Mouse (Mus musculus) neural tube, embryonic 13.5 days (tissue): ENCODE data around the gene Cpox. TPM values are rescaled to one million over a fixed set of nuclear protein-coding genes. Genes with fewer than 3 reads are reported as not detected.

Experiments used
- ATAC-seq: fragments of 200-750 bp; cut with Nextera tagmentation; 2 replicates; pipeline ENCODE4 v1.8.0; 2017; ENCODE audit warnings: low read depth, mild to moderate bottlenecking, moderate TSS enrichment, moderate library complexity
- H3K27ac ChIP-seq: fragments of 300-500 bp; sonication (generic); replicated peaks from 2 replicates; pipeline ENCODE4 v1.5.1; 2015; ENCODE audit warnings: moderate library complexity, mild to moderate bottlenecking, inconsistent platforms
- H3K27me3 ChIP-seq: fragments of 300-500 bp; sonication (generic); 2 replicates; pipeline ENCODE4 v1.6.1; 2015; ENCODE audit warnings: mild to moderate bottlenecking, inconsistent platforms
- H3K36me3 ChIP-seq: fragments of 300-500 bp; sonication (generic); 2 replicates; pipeline ENCODE4 v1.6.1; 2015; ENCODE audit warnings: mild to moderate bottlenecking, inconsistent platforms
- H3K4me1 ChIP-seq: fragments of 300-500 bp; sonication (generic); replicated peaks from 2 replicates; pipeline ENCODE4 v1.6.1; 2015; ENCODE audit warnings: inconsistent platforms
- H3K4me2 ChIP-seq: fragments of 300-500 bp; sonication (generic); 2 replicates; pipeline ENCODE4 v1.6.1; 2015; ENCODE audit warnings: inconsistent platforms, mild to moderate bottlenecking, moderate library complexity
- H3K4me3 ChIP-seq: fragments of 300-500 bp; sonication (generic); 2 replicates; pipeline ENCODE4 v1.5.1; 2015; ENCODE audit warnings: mild to moderate bottlenecking, inconsistent platforms
- H3K9ac ChIP-seq: fragments of 300-500 bp; sonication (generic); 2 replicates; pipeline ENCODE4 v1.6.1; 2015; ENCODE audit warnings: moderate library complexity, mild to moderate bottlenecking, inconsistent platforms
- H3K9me3 ChIP-seq: fragments of 300-500 bp; sonication (generic); 2 replicates; pipeline ENCODE4 v1.6.1; 2016; ENCODE audit warnings: inconsistent platforms
- WGBS: fragments of 180-500 bp; shearing (Covaris S2); methylation state at CpG from one replicate; pipeline ENCODE4 v1.1.7; 2015; 5-methylcytosine and 5-hydroxymethylcytosine counted together
- polyA plus RNA-seq: library from polyadenylated mRNA; unstranded; fragments of >200 nt; fragmentation: Nextera tagmentation; extraction: Ambion mirVana; gene quantifications from 2 replicates; pipeline ENCODE4 v1.2.1, GENCODE M21; 2015

Gene Cpox
- polyA plus RNA-seq, 1 experiment from 2014 or later = 15.4 TPM

DNA sequence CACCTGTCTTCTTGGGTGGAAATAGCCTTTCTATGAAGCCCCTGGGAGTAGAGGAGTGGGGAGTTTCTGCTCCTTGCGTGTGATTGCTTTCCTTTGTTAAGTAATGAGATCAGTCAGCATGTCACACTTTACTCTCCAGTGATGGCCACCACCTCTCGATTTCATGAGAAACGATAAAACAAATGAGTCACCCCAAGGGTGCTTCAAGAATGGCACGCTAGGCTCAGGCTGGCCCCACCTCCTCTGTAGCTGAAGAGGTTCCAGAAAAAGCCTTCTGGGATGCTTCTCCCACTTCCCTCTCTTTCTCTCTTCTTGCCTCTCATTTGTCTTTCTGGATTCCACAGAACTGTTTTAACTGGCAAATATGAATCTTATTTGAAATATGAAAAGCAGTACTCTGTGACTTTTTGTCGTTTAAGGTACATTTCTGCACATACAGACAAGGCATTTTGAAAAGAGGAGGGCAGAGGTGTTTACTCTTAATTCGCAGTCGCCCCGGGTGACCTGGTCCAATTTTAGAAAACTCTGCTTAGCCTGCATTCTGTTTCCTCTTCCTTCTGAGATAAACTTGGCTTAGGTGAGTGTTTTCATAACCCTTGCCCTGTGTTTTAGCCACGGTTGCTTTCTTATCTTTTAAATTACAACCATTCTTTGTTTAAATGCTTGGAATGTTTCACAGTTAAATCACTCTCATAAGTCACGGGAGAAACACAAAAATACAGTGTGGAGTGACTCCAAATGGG, 33.5 kb downstream of the Cpox start:
- Histone ChIP-seq H3K9me3 (no peaks in the 10 kb centered on the region), H3K36me3 (no peaks in the 10 kb centered on the region), H3K9ac (no peak overlapping the region), H3K4me3 (no peak overlapping the region), H3K4me1 (peaks cover 8% of the 10 kb centered on the region; the same call in 1 of the 2 replicates), H3K27me3 (no peaks in the 10 kb centered on the region), H3K4me2 (no peak overlapping the region), H3K27ac (no peak overlapping the region)
- WGBS = 45% methylated on average over 10 of the region's 10 CpGs
- no peak for ATAC-seq

DNA sequence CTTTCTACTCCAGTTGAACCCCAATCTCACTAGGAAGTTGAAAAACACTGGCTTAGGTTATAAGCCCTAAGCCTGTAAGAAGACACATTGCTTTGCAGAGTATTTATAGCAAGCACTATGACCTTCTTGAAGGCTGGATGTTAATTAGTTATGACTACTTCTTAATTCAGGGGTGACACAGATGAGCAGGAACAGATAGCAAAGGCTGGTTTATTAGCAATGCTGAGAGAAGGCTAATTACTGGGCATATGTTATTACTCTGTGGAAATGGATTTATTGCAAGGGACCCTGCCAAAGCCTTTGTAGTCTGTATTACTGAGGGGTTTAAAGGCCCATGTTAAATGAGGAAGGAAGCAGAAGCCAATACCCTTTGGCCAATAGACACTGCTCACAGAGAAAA, 34.9 kb downstream of the Cpox start:
- H3K4me1 ChIP-seq = peaks cover 8% of the 10 kb centered on the region; the same call in 1 of the 2 replicates
- H3K9ac ChIP-seq = no peak overlapping the region
- H3K9me3 ChIP-seq = no peaks in the 10 kb centered on the region
- ATAC-seq = peak; percentile 77
- no peaks in the 10 kb centered on the region for H3K27me3 ChIP-seq
- no peak overlapping the region for H3K27ac ChIP-seq
- H3K4me2 ChIP-seq = no peak overlapping the region
- H3K36me3 ChIP-seq = no peaks in the 10 kb centered on the region
- no peak overlapping the region for H3K4me3 ChIP-seq

DNA sequence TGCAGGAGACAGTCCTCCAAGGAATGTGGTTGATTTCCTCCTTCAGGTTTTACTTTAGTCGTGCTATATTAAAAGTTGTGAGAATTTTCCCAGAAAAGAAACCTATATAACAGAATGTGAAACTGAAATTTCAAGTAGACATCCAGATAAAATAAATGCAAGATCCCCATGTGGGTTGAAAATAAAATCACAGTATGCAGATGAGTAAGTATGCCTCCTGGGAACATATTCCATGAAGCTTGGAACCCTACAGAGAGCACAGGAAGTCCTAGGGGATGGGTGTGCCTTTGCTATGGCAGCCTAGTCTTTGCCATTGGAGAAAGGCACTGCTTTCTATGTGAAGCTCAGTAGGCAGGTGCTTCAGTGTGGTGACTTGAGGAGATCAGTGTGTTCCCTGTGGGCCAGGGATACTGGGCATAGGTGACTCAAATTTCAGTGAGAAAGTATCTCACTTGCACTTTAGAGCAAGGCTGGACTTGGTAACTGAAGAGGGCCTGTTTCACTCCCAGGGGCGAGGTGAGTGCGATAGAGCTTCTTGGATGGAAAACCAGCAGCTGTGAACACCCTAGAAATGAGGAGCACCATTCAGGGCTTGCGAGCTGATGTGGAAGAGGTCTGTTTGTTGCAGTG, 37.3 kb downstream of the Cpox start:
- H3K9ac ChIP-seq = no peak overlapping the region
- WGBS = 95% methylated on average over 4 of the region's 4 CpGs
- ATAC-seq = no peak

DNA sequence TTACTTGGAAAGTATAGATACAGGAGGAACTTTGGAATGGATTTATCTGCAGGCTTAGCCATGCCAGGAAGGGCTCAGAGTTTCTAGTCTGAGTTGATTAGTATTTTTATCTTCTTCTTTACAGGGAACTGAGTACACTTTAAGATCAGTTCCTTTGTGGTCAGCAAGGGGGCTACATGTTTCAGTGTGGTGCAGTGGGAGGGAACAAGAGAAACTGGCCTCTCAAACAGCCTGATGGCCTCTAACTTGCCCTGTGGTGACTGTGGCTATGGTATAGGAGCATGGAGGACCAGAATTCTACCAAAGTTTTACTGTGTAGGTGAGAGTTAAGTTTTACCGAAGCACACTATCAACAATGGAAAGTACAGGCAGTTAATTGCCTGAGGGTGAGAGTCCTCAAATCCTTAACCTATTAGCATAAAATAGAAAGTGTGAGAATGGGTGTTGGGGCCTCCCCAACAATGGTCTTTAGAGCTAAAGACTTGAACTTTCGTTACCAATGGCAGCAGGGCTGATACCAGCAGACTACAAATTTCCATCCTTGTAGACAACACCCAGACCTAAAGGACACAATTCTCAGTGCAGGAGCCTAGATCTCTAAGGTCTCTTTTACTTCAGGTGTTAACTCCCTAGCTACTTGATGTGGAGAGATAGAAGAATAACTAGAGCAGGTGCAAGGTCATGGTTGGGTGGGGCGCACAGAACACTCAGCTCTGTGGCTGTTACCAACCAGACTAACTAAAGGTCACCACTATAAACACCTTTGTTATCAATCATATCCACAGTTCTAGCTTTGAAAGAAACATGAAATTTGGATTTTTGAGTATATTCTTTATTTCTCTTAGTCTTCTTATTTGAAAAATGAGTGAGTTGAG, 38.7 kb downstream of the Cpox start:
- 80% methylated on average over 3 of the region's 3 CpGs for WGBS
- no peak for ATAC-seq
- H3K9ac ChIP-seq = no peak overlapping the region

More for the DNA sequence above, 37.3 kb downstream of the Cpox start:
- Histone ChIP-seq H3K9me3 (no peaks in the 10 kb centered on the region), H3K4me1 (peaks cover 8% of the 10 kb centered on the region; the same call in 1 of the 2 replicates), H3K4me3 (no peak overlapping the region), H3K27ac (no peak overlapping the region), H3K36me3 (no peaks in the 10 kb centered on the region), H3K27me3 (no peaks in the 10 kb centered on the region), H3K4me2 (no peak overlapping the region)

DNA sequence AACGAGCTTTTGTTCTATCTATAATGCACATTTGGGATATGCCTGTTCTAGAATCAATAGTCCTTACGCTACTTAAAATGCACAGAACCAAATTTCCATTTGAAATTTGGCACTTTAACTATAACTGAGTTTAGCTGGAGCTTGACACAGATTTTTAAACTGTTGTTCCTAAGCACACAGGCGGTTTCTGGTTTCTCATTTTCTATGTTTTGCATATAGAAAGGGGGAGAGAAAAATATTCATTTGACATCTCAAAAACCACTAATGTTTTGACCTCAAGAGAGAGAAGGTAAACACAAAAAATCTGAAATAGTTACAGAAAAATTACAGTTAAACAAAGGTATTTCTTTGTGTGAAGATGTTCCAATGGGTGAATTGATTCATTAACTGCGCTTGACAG, 39.4 kb downstream of the Cpox start:
- no peak overlapping the region for H3K27ac ChIP-seq
- no peaks in the 10 kb centered on the region for H3K27me3 ChIP-seq
- no peaks in the 10 kb centered on the region for H3K36me3 ChIP-seq
- H3K9ac ChIP-seq = no peak overlapping the region
- no peak for ATAC-seq
- H3K4me3 ChIP-seq = no peak overlapping the region
- H3K4me1 ChIP-seq = 0 out of 2 replicates have a peak, but pooled peaks cover 5% of the 10 kb centered on the region
- H3K4me2 ChIP-seq = no peak overlapping the region
- no peaks in the 10 kb centered on the region for H3K9me3 ChIP-seq
- WGBS = 75% methylated on average over 4 of the region's 4 CpGs

More for the DNA sequence above, 38.7 kb downstream of the Cpox start:
- H3K27me3 ChIP-seq = no peaks in the 10 kb centered on the region
- H3K9me3 ChIP-seq = no peaks in the 10 kb centered on the region
- H3K4me1 ChIP-seq = 0 out of 2 replicates have a peak, but pooled peaks cover 5% of the 10 kb centered on the region
- no peak overlapping the region for H3K27ac ChIP-seq
- H3K36me3 ChIP-seq = no peaks in the 10 kb centered on the region
- H3K4me2 ChIP-seq = no peak overlapping the region
- H3K4me3 ChIP-seq = no peak overlapping the region

DNA sequence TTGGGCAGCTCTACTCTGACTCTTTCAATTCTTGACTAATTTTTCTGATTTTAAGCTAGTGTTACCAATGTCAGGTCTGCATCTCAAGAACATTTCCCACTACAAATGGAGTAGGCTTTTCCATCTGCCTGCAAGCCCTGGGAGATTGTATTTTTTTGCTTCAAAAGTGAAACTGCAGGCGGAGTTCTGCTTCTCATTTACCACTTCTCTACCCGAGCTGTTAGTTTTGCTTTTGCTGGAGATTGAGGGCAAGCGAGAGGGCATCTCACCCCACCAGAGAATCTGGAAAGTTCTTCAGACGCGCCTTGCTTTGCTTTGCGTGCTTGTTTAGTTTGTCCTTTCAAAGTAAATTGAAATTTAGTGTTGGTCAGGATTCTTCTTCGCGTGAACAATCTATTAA, 42.1 kb downstream of the Cpox start:
- H3K36me3 ChIP-seq = no peaks in the 10 kb centered on the region
- H3K4me2 ChIP-seq = no peak overlapping the region
- H3K27me3 ChIP-seq = no peaks in the 10 kb centered on the region
- H3K4me1 ChIP-seq = no peaks in the 10 kb centered on the region
- WGBS = 79% methylated on average over 8 of the region's 8 CpGs
- H3K27ac ChIP-seq = no peak overlapping the region
- no peak overlapping the region for H3K9ac ChIP-seq
- H3K9me3 ChIP-seq = no peaks in the 10 kb centered on the region
- ATAC-seq = no peak
- no peak overlapping the region for H3K4me3 ChIP-seq

DNA sequence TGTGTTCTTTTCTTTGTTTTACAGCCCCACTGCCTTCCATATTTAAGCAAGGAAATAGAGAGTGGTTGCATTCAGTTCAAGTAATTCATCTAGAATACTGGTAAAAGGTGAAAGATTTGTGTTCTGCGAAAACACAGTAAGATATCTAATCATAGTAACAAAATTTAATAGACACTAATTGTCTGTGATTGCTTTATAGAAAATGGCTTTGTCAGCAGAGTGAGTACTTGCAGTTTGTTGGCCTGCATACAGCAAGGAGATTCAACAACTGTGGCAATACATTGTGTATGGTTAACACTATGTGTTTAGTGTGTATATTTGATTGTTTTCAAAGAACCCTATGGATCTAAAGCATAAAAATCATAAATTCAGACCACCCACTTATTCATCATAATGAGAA, 43.0 kb downstream of the Cpox start:
- no peak overlapping the region for H3K4me2 ChIP-seq
- ATAC-seq = no peak
- no peaks in the 10 kb centered on the region for H3K27me3 ChIP-seq
- no peak overlapping the region for H3K4me3 ChIP-seq
- no peaks in the 10 kb centered on the region for H3K36me3 ChIP-seq
- no peak overlapping the region for H3K9ac ChIP-seq
- H3K9me3 ChIP-seq = no peaks in the 10 kb centered on the region
- no peak overlapping the region for H3K27ac ChIP-seq
- no peaks in the 10 kb centered on the region for H3K4me1 ChIP-seq
- WGBS = 93% methylated on average over 1 of the region's 1 CpGs

DNA sequence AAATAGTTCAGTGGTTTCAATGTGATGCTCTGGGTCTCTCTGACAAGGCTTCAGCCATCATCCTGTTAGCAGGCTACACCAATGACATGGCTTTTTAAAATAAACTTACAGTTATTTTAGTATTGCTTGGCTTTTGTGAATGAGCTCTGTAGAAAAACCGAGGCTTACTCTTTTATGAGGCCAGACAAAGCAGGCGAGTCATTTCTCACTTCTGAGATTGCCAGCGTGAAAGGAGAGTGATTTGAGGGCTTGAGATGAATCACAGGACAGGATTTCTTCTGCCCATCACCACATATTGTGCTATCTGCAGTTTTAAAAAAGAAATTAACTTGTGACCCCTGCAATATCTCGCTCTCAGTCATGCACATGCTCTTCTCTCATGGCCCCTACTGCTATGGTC, 44.9 kb downstream of the Cpox start:
- H3K4me3 ChIP-seq = no peak overlapping the region
- no peak overlapping the region for H3K9ac ChIP-seq
- ATAC-seq = no peak
- H3K36me3 ChIP-seq = no peaks in the 10 kb centered on the region
- no peaks in the 10 kb centered on the region for H3K9me3 ChIP-seq
- WGBS = 65% methylated on average over 4 of the region's 4 CpGs
- H3K27ac ChIP-seq = no peak overlapping the region
- H3K4me2 ChIP-seq = no peak overlapping the region
- H3K4me1 ChIP-seq = no peaks in the 10 kb centered on the region
- H3K27me3 ChIP-seq = no peaks in the 10 kb centered on the region

DNA sequence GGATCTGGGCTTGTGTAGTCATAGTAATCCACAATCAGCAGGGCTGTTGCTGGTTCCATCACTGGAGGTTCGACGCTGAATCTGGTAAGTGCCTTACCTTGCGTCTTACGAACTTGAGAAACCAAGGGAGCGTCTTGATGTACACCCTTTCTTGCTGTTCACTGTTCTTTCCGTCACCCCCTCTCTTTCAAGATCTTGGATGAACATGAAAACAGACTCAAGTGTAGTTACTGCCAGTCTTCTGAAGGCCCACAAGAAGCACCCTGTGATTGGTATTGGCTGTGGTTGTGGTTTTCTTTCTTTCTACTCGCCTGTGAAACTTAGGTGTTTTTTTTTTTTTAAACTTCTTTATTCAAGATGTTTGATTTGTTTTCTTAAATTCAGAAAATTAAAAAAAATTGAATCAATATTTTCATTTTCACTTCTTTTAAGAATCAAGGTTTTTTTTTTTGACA, 48.6 kb downstream of the Cpox start, which contains the start of gene Gpr15:
Gene Gpr15, minus strand, starts transcription at position 405 of the 455 bp plus-strand sequence.
- H3K4me3 ChIP-seq = no peak within 1 kb of the TSS
- H3K9ac ChIP-seq = no peak within 1 kb of the TSS
- no peaks in the 10 kb centered on the region for H3K9me3 ChIP-seq
- WGBS = 93% methylated on average over 7 of the region's 7 CpGs
- H3K36me3 ChIP-seq = no peaks in the 10 kb centered on the region
- H3K27ac ChIP-seq = no peak within 1 kb of the TSS
- ATAC-seq = no peak
- no peaks in the 10 kb centered on the region for H3K4me1 ChIP-seq
- H3K4me2 ChIP-seq = no peak within 1 kb of the TSS
- no peaks in the 10 kb centered on the region for H3K27me3 ChIP-seq

DNA sequence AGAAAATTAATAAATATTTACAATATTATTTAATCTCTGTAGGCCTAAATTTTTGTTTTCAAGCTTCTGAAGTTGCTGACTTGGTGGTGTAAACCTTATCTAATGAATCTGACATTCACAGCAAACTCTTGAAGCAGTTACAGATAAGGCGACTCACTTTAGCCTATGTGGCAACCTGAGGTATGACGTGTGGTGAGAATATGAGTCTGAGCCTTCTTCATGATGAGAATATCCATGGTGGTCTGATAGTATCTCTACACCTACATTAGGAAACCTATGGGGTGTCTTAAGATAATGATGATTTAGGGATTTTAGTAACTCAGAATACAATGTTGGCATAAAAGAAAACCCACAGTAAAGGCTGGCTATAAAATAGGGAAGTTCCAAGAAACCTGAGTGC, 52.2 kb downstream of the Cpox start:
- Histone ChIP-seq H3K27me3 (no peaks in the 10 kb centered on the region), H3K9ac (no peak overlapping the region), H3K4me2 (no peak overlapping the region), H3K27ac (no peak overlapping the region), H3K4me3 (no peak overlapping the region), H3K4me1 (no peaks in the 10 kb centered on the region), H3K9me3 (no peaks in the 10 kb centered on the region), H3K36me3 (no peaks in the 10 kb centered on the region)
- 93% methylated on average over 2 of the region's 2 CpGs for whole genome bisulfite sequencing
- ATAC-seq = no peak

DNA sequence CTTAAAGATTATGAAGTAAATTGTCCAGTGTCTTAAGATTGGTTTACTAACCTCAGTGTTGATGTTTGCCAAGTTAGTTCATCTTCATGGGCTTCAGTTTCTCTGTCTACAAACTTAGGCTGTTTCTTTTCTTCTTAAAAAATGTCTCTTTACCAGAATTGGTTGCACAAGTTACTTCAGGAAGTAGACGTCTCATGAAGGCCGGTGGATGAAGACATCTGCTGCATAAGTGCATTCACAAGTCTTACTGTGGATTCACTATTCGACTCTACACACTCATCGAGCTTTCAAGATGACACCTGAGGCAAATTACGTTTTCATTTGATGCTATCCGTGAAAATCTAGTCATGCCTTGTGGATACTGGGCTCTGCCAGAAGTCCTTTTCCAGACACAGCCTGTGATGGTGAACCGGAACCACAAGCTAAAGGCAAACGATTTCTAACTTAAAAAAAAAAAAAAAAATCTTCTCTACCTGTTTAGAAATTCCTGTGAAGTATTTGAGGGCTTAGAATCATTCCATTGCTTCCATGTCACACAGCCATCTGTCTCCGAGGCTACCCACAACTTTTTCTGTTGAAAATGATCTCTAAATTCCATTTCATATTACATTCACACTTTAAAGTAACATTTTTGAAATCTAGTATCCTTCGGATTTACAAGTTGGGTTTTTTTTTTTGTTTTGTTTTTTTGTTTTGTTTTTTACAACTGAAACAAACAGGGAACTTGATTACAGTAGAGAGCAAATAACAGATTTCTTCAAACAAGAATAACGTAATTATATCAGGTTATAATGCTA, 56.8 kb downstream of the Cpox start:
- Histone ChIP-seq H3K4me2 (peak overlapping the region; percentile 64), H3K9ac (no peak overlapping the region), H3K4me3 (peak overlapping the region; percentile 76; the same call in 1 of the 2 replicates), H3K36me3 (peaks cover 17% of the 10 kb centered on the region), H3K4me1 (peaks cover 13% of the 10 kb centered on the region), H3K9me3 (no peaks in the 10 kb centered on the region), H3K27me3 (no peaks in the 10 kb centered on the region), H3K27ac (no peak overlapping the region)
- no peak for ATAC-seq
- 82% methylated on average over 11 of the region's 11 CpGs for WGBS
